Mouse (Mus musculus): ENCODE measurements around the gene Mrm3.

GRCm38 (mm10) chr11:76297252-76297651 is 53.7 kb downstream of the Mrm3 start:
- TF ChIP-seq POLR2A (IDR thresholded peaks at IDR 0.05; ENCODE audit: insufficient read depth, low read depth, low read length) (no peak), EP300 (IDR thresholded peaks at IDR 0.05; ENCODE audit: insufficient read depth, low read depth, low read length) (no peak)

Measured in heart, adult 2 months (tissue).